Mouse (Mus musculus) lung, adult 2 months (tissue): ENCODE results near the gene Zfp108.

Source experiments
- CTCF ChIP-seq: fragments of 200-500 bp; IDR thresholded peaks from 2 replicates; pipeline ENCODE4 v1.5.1; 2011; ENCODE audit warnings: mild to moderate bottlenecking, low read length, control low read depth; ENCODE audit not compliant: insufficient read depth
- POLR2A ChIP-seq: fragments of 200-500 bp; IDR thresholded peaks from 2 replicates; pipeline ENCODE4 v1.6.1; 2011; ENCODE audit warnings: low read depth, mild to moderate bottlenecking, control low read depth, low read length, borderline replicate concordance; ENCODE audit errors: extremely low read depth

- TF ChIP-seq POLR2A (no peak), CTCF (no peak)
Measured at GRCm38 (mm10) chr7:24211343-24211742, 43.3 kb upstream of the Zfp108 start, which contains the start of gene Zfp111.
